Mouse (Mus musculus) macrophage (primary cell): Measurements from ENCODE around the gene Prdm16. TPM values are rescaled to one million over a fixed set of nuclear protein-coding genes. Genes with fewer than 3 reads are reported as not detected.

Experiments
- H3K27ac ChIP-seq: fragments of 350-480 bp; formaldehyde crosslinking; 2 replicates; pipeline ENCODE4 v1.9.0; 2021
- H3K36me3 ChIP-seq: fragments of 350-480 bp; formaldehyde crosslinking; 2 replicates; pipeline ENCODE4 v1.9.0; 2021; ENCODE audit errors: inconsistent target
- H3K4me3 ChIP-seq: fragments of 350-480 bp; formaldehyde crosslinking; 2 replicates; pipeline ENCODE4 v1.9.0; 2021; ENCODE audit errors: inconsistent target
- H3K79me2 ChIP-seq: fragments of 350-480 bp; formaldehyde crosslinking; 2 replicates; pipeline ENCODE4 v1.9.0; 2021; ENCODE audit errors: inconsistent target
- WGBS: methylation state at CpG from one replicate; pipeline ENCODE4 v1.1.7; 2026; ENCODE audit warnings: inconsistent platforms; ENCODE audit not compliant: missing documents; 5-methylcytosine and 5-hydroxymethylcytosine counted together
- polyA plus RNA-seq: library from polyadenylated mRNA; stranded (reverse); fragments of 250-400 nt; gene quantifications from 3 replicates; pipeline ENCODE4 v1.2.4, GENCODE M21; 2018; ENCODE audit warnings: inconsistent platforms

The Prdm16 gene
- polyA plus RNA-seq, 1 experiment from 2014 or later, result 1.6 TPM

DNA sequence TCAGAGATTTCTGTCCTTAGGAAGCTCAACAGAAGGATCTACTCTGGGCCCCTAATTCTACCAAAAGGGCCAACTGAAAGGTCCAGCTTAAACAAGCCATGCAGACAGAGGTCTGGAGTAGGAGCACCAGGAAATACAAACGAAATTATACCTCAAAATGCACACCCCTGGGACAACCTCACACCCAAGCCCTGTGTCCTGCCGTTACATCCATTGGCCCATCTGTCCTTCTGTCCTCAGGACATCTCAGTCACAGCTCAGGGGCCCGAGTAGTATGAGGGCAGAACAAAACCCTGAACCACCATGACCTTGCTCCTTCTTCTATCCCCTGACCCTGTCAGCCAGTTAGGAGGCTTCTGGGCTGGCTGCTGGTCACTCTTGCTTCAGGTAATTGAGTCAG, 2.7 kb downstream of the Prdm16 start:
- Histone ChIP-seq H3K36me3 (no peaks in the 10 kb centered on the region), H3K4me3 (no peak overlapping the region), H3K79me2 (no peaks in the 10 kb centered on the region), H3K27ac (no peak overlapping the region)
- WGBS, result 84% methylated on average over 3 of the region's 3 CpGs

DNA sequence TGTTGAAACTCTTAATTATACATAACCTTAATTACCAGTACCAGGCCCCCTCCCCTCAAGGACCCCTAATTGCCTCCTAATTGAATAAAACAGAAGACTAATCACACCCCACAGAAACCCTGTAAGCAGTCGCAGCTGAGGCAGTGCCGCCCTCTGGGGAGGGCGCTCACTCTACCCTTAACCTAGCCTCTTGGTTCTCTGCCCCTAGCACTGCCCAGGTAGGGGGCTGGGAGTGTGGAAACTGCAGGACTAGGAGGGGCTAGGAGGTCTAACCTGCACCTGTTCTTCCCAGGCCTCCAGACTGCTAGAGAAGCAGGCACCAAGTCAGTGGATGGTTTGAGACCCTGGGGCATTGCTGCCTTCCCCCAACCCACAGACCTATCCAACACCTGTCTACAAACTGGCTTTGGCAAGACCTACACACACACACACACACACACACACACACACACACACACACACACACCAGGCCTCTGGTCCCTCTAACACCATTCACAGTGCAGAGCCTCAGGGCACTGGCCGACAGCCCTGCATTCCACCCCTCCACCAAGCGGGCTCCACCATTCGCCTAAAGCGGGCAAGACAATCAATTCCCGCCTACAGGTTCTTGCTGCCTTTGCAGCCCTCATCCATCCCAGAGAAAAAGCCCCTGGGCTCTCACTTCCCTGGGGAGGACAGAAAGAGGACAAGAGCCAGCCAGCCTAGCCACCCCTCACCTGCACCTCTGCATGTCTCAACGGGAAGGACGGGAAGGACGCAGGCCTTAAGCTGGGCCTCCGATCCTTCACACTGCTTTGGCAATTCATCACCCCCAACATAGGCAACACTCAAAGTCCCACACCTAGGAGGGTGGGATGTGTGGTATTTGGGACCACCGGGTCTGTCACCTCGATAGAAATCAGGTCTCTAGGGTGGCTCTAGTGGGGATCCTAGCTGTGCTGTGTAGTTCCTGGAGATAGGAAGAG, 3.6 kb downstream of the Prdm16 start:
- H3K4me3 ChIP-seq, result no peak overlapping the region
- 77% methylated on average over 14 of the region's 14 CpGs for WGBS
- H3K79me2 ChIP-seq, result no peaks in the 10 kb centered on the region
- H3K36me3 ChIP-seq, result no peaks in the 10 kb centered on the region
- no peak overlapping the region for H3K27ac ChIP-seq

GRCm38 (mm10) chr4:154630763-154631162, 5.9 kb downstream of the Prdm16 start:
- Histone ChIP-seq H3K36me3 (no peaks in the 10 kb centered on the region), H3K4me3 (no peak overlapping the region), H3K79me2 (no peaks in the 10 kb centered on the region), H3K27ac (no peak overlapping the region)
- 12% methylated on average over 3 of the region's 3 CpGs for WGBS

- 90% methylated on average over 5 of the region's 5 CpGs for WGBS
- Histone ChIP-seq H3K79me2 (no peaks in the 10 kb centered on the region), H3K4me3 (no peak overlapping the region), H3K27ac (no peak overlapping the region), H3K36me3 (no peaks in the 10 kb centered on the region)
These were observed 9.1 kb downstream of the Prdm16 start for GRCm38 (mm10) chr4:154627419-154628142.

GRCm38 (mm10) chr4:154626282-154626681, 10.4 kb downstream of the Prdm16 start:
- no peak overlapping the region for H3K27ac ChIP-seq
- H3K36me3 ChIP-seq, result no peaks in the 10 kb centered on the region
- 82% methylated on average over 2 of the region's 2 CpGs for WGBS

DNA sequence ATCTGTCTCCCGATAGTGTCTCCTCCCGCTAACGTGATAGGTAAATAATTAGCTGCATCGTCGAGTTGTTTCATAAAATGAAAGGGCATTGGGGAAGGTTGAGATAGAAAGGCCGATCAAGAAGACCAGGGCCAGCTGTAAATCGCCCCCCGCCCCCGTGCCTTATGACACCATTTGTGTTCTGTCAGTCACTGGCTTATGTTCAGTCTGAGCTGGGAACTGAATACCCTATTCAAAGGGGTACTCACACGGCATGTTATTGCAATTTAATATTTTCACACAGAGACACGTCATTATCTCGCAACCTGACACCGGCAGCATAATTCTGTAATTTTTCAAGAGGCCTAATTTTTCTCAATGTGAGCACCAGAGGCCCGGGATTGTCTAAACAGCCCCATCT, 11.0 kb downstream of the Prdm16 start:
- WGBS, result 91% methylated on average over 14 of the region's 14 CpGs
- H3K36me3 ChIP-seq, result no peaks in the 10 kb centered on the region
- H3K4me3 ChIP-seq, result no peak overlapping the region
- no peak overlapping the region for H3K27ac ChIP-seq
- no peaks in the 10 kb centered on the region for H3K79me2 ChIP-seq

More at GRCm38 (mm10) chr4:154626282-154626681, 10.4 kb downstream of the Prdm16 start:
- H3K79me2 ChIP-seq, result no peaks in the 10 kb centered on the region
- no peak overlapping the region for H3K4me3 ChIP-seq

GRCm38 (mm10) chr4:154623241-154623640, 13.4 kb downstream of the Prdm16 start:
- Histone ChIP-seq H3K27ac (no peak overlapping the region), H3K79me2 (no peaks in the 10 kb centered on the region), H3K36me3 (no peaks in the 10 kb centered on the region), H3K4me3 (no peak overlapping the region)
- WGBS, result 92% methylated on average over 3 of the region's 3 CpGs

DNA sequence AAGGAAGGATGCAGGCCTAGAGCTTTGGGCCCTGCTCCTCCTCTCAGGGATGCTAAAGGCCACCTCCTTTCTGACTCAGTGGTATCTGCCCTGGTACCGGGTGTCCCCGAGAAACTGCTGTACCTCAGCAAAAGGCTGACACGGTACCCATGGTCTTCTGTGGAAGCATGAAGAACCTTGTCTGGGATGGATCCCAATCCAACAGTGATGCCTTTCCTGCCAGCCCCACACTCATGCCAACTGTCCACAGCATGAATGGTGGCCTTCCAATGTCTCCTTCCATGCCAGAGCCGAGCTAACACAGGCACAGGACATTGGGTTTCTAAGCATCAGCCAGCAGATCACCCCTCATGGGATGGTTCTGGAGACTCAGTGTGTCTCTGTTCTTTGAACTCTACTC, 14.2 kb downstream of the Prdm16 start:
- Histone ChIP-seq H3K36me3 (no peaks in the 10 kb centered on the region), H3K27ac (no peak overlapping the region), H3K4me3 (no peak overlapping the region), H3K79me2 (no peaks in the 10 kb centered on the region)
- 92% methylated on average over 4 of the region's 4 CpGs for WGBS

GRCm38 (mm10) chr4:154611167-154611566, 25.5 kb downstream of the Prdm16 start:
- H3K27ac ChIP-seq, result no peak overlapping the region

DNA sequence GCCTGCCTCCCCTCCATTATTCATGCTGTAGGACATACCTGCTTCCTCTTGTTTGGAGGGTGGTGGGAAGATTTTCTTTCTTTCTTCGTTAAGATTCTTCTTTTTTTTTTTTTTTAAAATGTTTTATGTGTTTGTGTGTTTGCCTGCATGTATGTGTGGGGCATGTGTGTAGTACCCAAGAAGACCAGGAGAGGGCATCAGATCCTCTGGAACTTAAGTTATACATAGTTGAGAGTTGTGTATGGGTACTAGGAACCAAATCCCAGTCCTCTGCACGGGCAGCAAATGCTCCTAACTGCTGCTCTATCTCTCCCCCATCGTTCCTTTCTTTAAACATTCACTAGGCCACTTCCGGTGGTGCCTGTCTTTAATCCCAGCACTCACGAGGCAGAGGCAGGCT, 28.9 kb downstream of the Prdm16 start:
- 83% methylated on average over 5 of the region's 5 CpGs for WGBS
- no peaks in the 10 kb centered on the region for H3K36me3 ChIP-seq
- no peak overlapping the region for H3K4me3 ChIP-seq
- H3K79me2 ChIP-seq, result no peaks in the 10 kb centered on the region
- no peak overlapping the region for H3K27ac ChIP-seq

More at GRCm38 (mm10) chr4:154611167-154611566, 25.5 kb downstream of the Prdm16 start:
- 15% methylated on average over 9 of the region's 10 CpGs for WGBS
- Histone ChIP-seq H3K79me2 (no peaks in the 10 kb centered on the region), H3K36me3 (no peaks in the 10 kb centered on the region), H3K4me3 (no peak overlapping the region)

DNA sequence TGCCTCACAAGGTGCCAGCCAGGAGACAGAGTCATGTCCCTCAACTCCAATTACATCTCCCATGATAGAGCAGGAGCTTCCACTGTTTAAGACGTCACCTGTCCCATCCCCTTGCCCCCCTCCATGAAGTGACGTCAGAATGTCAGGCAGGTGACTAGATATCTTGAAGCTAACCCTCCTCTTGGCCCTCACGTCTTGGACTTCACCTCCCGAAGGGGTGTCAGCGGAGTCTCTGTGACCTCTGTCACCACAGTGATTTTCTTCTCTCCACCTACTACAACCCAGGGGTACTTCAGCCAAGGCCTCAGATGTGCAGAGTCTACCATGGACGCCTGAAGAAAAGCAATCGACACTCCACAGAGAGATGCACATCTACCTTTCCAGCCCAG, 32.2 kb downstream of the Prdm16 start:
- H3K79me2 ChIP-seq, result no peaks in the 10 kb centered on the region
- H3K4me3 ChIP-seq, result no peak overlapping the region
- 88% methylated on average over 7 of the region's 7 CpGs for WGBS
- no peak overlapping the region for H3K27ac ChIP-seq
- H3K36me3 ChIP-seq, result no peaks in the 10 kb centered on the region

- no peaks in the 10 kb centered on the region for H3K79me2 ChIP-seq
- no peak overlapping the region for H3K27ac ChIP-seq
- no peaks in the 10 kb centered on the region for H3K36me3 ChIP-seq
- no peak overlapping the region for H3K4me3 ChIP-seq
- WGBS, result 91% methylated on average over 25 of the region's 25 CpGs
These were observed 32.8 kb downstream of the Prdm16 start for GRCm38 (mm10) chr4:154603663-154604441.

GRCm38 (mm10) chr4:154602409-154602808, 34.3 kb downstream of the Prdm16 start:
- WGBS, result 86% methylated on average over 9 of the region's 10 CpGs
- H3K4me3 ChIP-seq, result no peak overlapping the region
- H3K27ac ChIP-seq, result no peak overlapping the region
- H3K36me3 ChIP-seq, result no peaks in the 10 kb centered on the region
- H3K79me2 ChIP-seq, result no peaks in the 10 kb centered on the region

GRCm38 (mm10) chr4:154601006-154601405, 35.7 kb downstream of the Prdm16 start:
- Histone ChIP-seq H3K36me3 (no peaks in the 10 kb centered on the region), H3K4me3 (no peak overlapping the region), H3K79me2 (no peaks in the 10 kb centered on the region), H3K27ac (no peak overlapping the region)
- WGBS, result 87% methylated on average over 3 of the region's 3 CpGs
